Mouse (Mus musculus): ENCODE data around the gene Wdr90. TPM values are rescaled to one million over a fixed set of nuclear protein-coding genes. Genes with fewer than 3 reads are reported as not detected.

Gene Wdr90
- polyA plus RNA-seq, 1 experiment from 2014 or later, result 19.8 TPM

- no peak for ATAC-seq (ENCODE audit: low FRiP score)
- peaks cover 51% of the 10 kb centered on the region for H3K36me3 ChIP-seq
- H3K4me2 ChIP-seq, result no peak overlapping the region
- no peak overlapping the region for H3K27ac ChIP-seq
- 97% methylated on average over 6 of the region's 6 CpGs for WGBS
- H3K9me3 ChIP-seq, result no peaks in the 10 kb centered on the region
- H3K9ac ChIP-seq, result no peak overlapping the region
- H3K4me1 ChIP-seq (replicated peaks), result peaks cover 55% of the 10 kb centered on the region
- H3K4me3 ChIP-seq, result no peak overlapping the region
- H3K27me3 ChIP-seq, result no peaks in the 10 kb centered on the region
Observed at GRCm38 (mm10) chr17:25840519-25840918, 20.8 kb downstream of the Wdr90 start.

- Histone ChIP-seq H3K4me2 (no peak overlapping the region), H3K27me3 (no peaks in the 10 kb centered on the region), H3K4me3 (no peak overlapping the region), H3K36me3 (peaks cover 57% of the 10 kb centered on the region), H3K9ac (peak overlapping the region; percentile 46; the same call in 1 of the 2 replicates), H3K9me3 (no peaks in the 10 kb centered on the region), H3K27ac (no peak overlapping the region), H3K4me1 (replicated peaks) (peaks cover 59% of the 10 kb centered on the region)
- 89% methylated on average over 14 of the region's 14 CpGs for WGBS
- ATAC-seq (ENCODE audit: low FRiP score), result no peak
Observed at GRCm38 (mm10) chr17:25839455-25840235, 21.7 kb downstream of the Wdr90 start.

- 87% methylated on average over 4 of the region's 4 CpGs for WGBS
- peaks cover 57% of the 10 kb centered on the region for H3K36me3 ChIP-seq
- no peak for ATAC-seq (ENCODE audit: low FRiP score)
Observed at GRCm38 (mm10) chr17:25838904-25839303, 22.4 kb downstream of the Wdr90 start.

GRCm38 (mm10) chr17:25837533-25837932 is 23.8 kb downstream of the Wdr90 start:
- Histone ChIP-seq H3K4me3 (peak overlapping the region; percentile 49), H3K9ac (peak overlapping the region; percentile 91), H3K4me1 (replicated peaks) (peaks cover 58% of the 10 kb centered on the region), H3K9me3 (no peaks in the 10 kb centered on the region), H3K4me2 (peak overlapping the region; percentile 99), H3K36me3 (peaks cover 56% of the 10 kb centered on the region), H3K27me3 (no peaks in the 10 kb centered on the region), H3K27ac (peak overlapping the region; percentile 88)
- 12% methylated on average over 3 of the region's 3 CpGs for WGBS
- ATAC-seq (ENCODE audit: low FRiP score), result no peak

More at GRCm38 (mm10) chr17:25838904-25839303, 22.4 kb downstream of the Wdr90 start:
- no peaks in the 10 kb centered on the region for H3K27me3 ChIP-seq
- peak overlapping the region; percentile 8; the same call in 1 of the 2 replicates for H3K27ac ChIP-seq
- no peaks in the 10 kb centered on the region for H3K9me3 ChIP-seq
- H3K4me2 ChIP-seq, result no peak overlapping the region
- H3K9ac ChIP-seq, result peak overlapping the region; percentile 46; the same call in 1 of the 2 replicates
- H3K4me3 ChIP-seq, result no peak overlapping the region
- peaks cover 64% of the 10 kb centered on the region for H3K4me1 ChIP-seq (replicated peaks)

- Histone ChIP-seq H3K27ac (peak within 1 kb of the TSS; percentile 88), H3K4me2 (peak within 1 kb of the TSS; percentile 99), H3K9ac (peak within 1 kb of the TSS; percentile 91), H3K4me3 (peak within 1 kb of the TSS; percentile 49), H3K36me3 (peaks cover 52% of the 10 kb centered on the region), H3K27me3 (no peaks in the 10 kb centered on the region), H3K4me1 (replicated peaks) (peaks cover 61% of the 10 kb centered on the region), H3K9me3 (no peaks in the 10 kb centered on the region)
- under 1% methylated on average over 29 of the region's 29 CpGs for whole genome bisulfite sequencing
- ATAC-seq (ENCODE audit: low FRiP score), result peak; percentile 49; the same call in 1 of the 2 replicates
Observed at GRCm38 (mm10) chr17:25837076-25837410, 24.3 kb downstream of the Wdr90 start, which contains the start of gene Rhbdl1. Rhbdl1 (minus strand) TSS chr17:25837295.

GRCm38 (mm10) chr17:25836397-25837075 is 24.8 kb downstream of the Wdr90 start:
- ATAC-seq (ENCODE audit: low FRiP score), result no peak
- Histone ChIP-seq H3K4me3 (peak overlapping the region; percentile 49), H3K9me3 (no peaks in the 10 kb centered on the region), H3K9ac (peak overlapping the region; percentile 91), H3K4me1 (replicated peaks) (peaks cover 66% of the 10 kb centered on the region), H3K27me3 (no peaks in the 10 kb centered on the region), H3K27ac (peak overlapping the region; percentile 88), H3K36me3 (peaks cover 49% of the 10 kb centered on the region), H3K4me2 (peak overlapping the region; percentile 99)
- 22% methylated on average over 23 of the region's 23 CpGs for WGBS

- Histone ChIP-seq H3K9me3 (no peaks in the 10 kb centered on the region), H3K27ac (peak overlapping the region; percentile 88; the same call in 1 of the 2 replicates), H3K36me3 (peaks cover 49% of the 10 kb centered on the region), H3K4me3 (peak overlapping the region; percentile 49; the same call in 1 of the 2 replicates), H3K4me2 (peak overlapping the region; percentile 99), H3K9ac (peak overlapping the region; percentile 91), H3K27me3 (no peaks in the 10 kb centered on the region), H3K4me1 (replicated peaks) (peaks cover 74% of the 10 kb centered on the region)
- ATAC-seq (ENCODE audit: low FRiP score), result no peak
- 90% methylated on average over 16 of the region's 16 CpGs for whole genome bisulfite sequencing
Observed at GRCm38 (mm10) chr17:25835816-25836215, 25.5 kb downstream of the Wdr90 start.

- Histone ChIP-seq H3K4me1 (replicated peaks) (peaks cover 79% of the 10 kb centered on the region), H3K36me3 (peaks cover 49% of the 10 kb centered on the region), H3K9ac (peak overlapping the region; percentile 91), H3K9me3 (no peaks in the 10 kb centered on the region), H3K4me3 (peak overlapping the region; percentile 82; the same call in 1 of the 2 replicates), H3K4me2 (peak overlapping the region; percentile 99), H3K27ac (no peak overlapping the region), H3K27me3 (no peaks in the 10 kb centered on the region)
- ATAC-seq (ENCODE audit: low FRiP score), result no peak
- 94% methylated on average over 7 of the region's 7 CpGs for WGBS
Observed at GRCm38 (mm10) chr17:25835301-25835700, 26.0 kb downstream of the Wdr90 start.

- Histone ChIP-seq H3K36me3 (peaks cover 49% of the 10 kb centered on the region), H3K9me3 (no peaks in the 10 kb centered on the region), H3K9ac (peak overlapping the region; percentile 91), H3K4me2 (peak overlapping the region; percentile 99), H3K27ac (peak overlapping the region; percentile 97; the same call in 1 of the 2 replicates), H3K4me3 (peak overlapping the region; percentile 82), H3K27me3 (no peaks in the 10 kb centered on the region), H3K4me1 (replicated peaks) (peaks cover 85% of the 10 kb centered on the region)
- 91% methylated on average over 12 of the region's 12 CpGs for WGBS
- no peak for ATAC-seq (ENCODE audit: low FRiP score)
Observed at GRCm38 (mm10) chr17:25834595-25835222, 26.6 kb downstream of the Wdr90 start.

- peak overlapping the region; percentile 82 for H3K4me3 ChIP-seq
- peaks cover 45% of the 10 kb centered on the region for H3K36me3 ChIP-seq
- H3K27me3 ChIP-seq, result no peaks in the 10 kb centered on the region
- peak overlapping the region; percentile 97 for H3K27ac ChIP-seq
- peak overlapping the region; percentile 99 for H3K4me2 ChIP-seq
- peak overlapping the region; percentile 91 for H3K9ac ChIP-seq
- WGBS, result 58% methylated on average over 6 of the region's 6 CpGs
- H3K9me3 ChIP-seq, result no peaks in the 10 kb centered on the region
- no peak for ATAC-seq (ENCODE audit: low FRiP score)
- H3K4me1 ChIP-seq (replicated peaks), result peaks cover 88% of the 10 kb centered on the region
Observed at GRCm38 (mm10) chr17:25833961-25834594, 27.2 kb downstream of the Wdr90 start.

- Histone ChIP-seq H3K4me1 (replicated peaks) (peaks cover 85% of the 10 kb centered on the region), H3K27ac (peak within 1 kb of the TSS; percentile 97), H3K27me3 (no peaks in the 10 kb centered on the region), H3K36me3 (peaks cover 40% of the 10 kb centered on the region), H3K9ac (peak within 1 kb of the TSS; percentile 91), H3K4me3 (peak within 1 kb of the TSS; percentile 82), H3K4me2 (peak within 1 kb of the TSS; percentile 99), H3K9me3 (no peaks in the 10 kb centered on the region)
- under 1% methylated on average over 24 of the region's 24 CpGs for WGBS
- ATAC-seq (ENCODE audit: low FRiP score), result peak; percentile 57
Observed at GRCm38 (mm10) chr17:25833291-25833663, 28.0 kb downstream of the Wdr90 start, which contains the start of gene Stub1. Stub1 (minus strand) TSS chr17:25833404.
